Mouse (Mus musculus) lung, postnatal 0 days (tissue): ENCODE measurements at regions not wholly inside any gene's neighbourhood (a gene's known extent, or its start where the extent isn't known, plus 50 kb on each side); places are given as distances from the start of the nearest gene placed in this dataset.

Source experiments
- CTCF ChIP-seq: IDR thresholded peaks from 2 replicates; pipeline ENCODE4 v1.5.1; 2016; ENCODE audit warnings: antibody characterized with exemption, mild to moderate bottlenecking
- EP300 ChIP-seq: IDR thresholded peaks from 2 replicates; pipeline ENCODE4 v1.6.1; 2016; ENCODE audit warnings: antibody characterized with exemption, mild to moderate bottlenecking, control low read depth

- TF ChIP-seq CTCF = no peak
- no peak for TF ChIP-seq EP300
These were observed 161.5 kb upstream of the Gm9972 start for GRCm38 (mm10) chr11:42874056-42874455.
